Mouse (Mus musculus): ENCODE data around the gene Zfp367.

GRCm38 (mm10) chr13:64178000-64178399, 25.0 kb upstream of the Zfp367 start:
- TF ChIP-seq POLR2A (IDR thresholded peaks at IDR 0.05; ENCODE audit: low read depth, low read length) (no peak), CTCF (conservative IDR thresholded peaks at IDR 0.05; ENCODE audit: insufficient read depth, insufficient read length, low read depth, low read length) (no peak)

Measured in kidney, adult 2 months (tissue).